Mouse (Mus musculus) heart, adult 10 weeks (tissue): Measurements from ENCODE around the gene Tmem41b. TPM values are rescaled to one million over a fixed set of nuclear protein-coding genes. Genes with fewer than 3 reads are reported as not detected.

ENCODE experiments used
- polyA plus RNA-seq: library from polyadenylated mRNA; stranded (reverse); fragments of 350-450 nt; fragmentation: Illumina TruSeq; extraction: RNeasy Lipid Tissue Mini Kit (QIAGEN cat#74804); gene quantifications from one replicate; pipeline ENCODE4 v1.2.3, GENCODE M21; 2014; ENCODE audit warnings: low read depth, low replicate concordance

Gene Tmem41b
- polyA plus RNA-seq, result 47.0 TPM

GRCm38 (mm10) chr7:109986775-109987174, at the start of gene Tmem41b:
Gene Tmem41b, minus strand, starts transcription at chr7:109986929.

GRCm38 (mm10) chr7:110018117-110018630, 31.4 kb upstream of the Tmem41b start, which contains the start of gene Ipo7:
Gene Ipo7, plus strand, starts transcription at chr7:110018274.

GRCm38 (mm10) chr7:109959716-109960612, 26.8 kb downstream of the Tmem41b start, which contains the start of gene Dennd5a:
Gene Dennd5a, minus strand, starts transcription at chr7:109960470.

Other genes with a start within 250 kb of the Tmem41b start
- gene Tmem9b, start 234.1 kb downstream of the Tmem41b start, polyA plus RNA-seq, result 46.0 TPM
- not detected for gene Nrip3, start 204.9 kb downstream of the Tmem41b start, polyA plus RNA-seq
- 20.2 TPM for gene Scube2, start 121.2 kb downstream of the Tmem41b start, polyA plus RNA-seq
- 89.7 TPM for gene Dennd5a, start 26.5 kb downstream of the Tmem41b start, polyA plus RNA-seq
- 76.8 TPM for gene Ipo7, start 31.3 kb upstream of the Tmem41b start, polyA plus RNA-seq
- 8.8 TPM for gene Zfp143, start 74.3 kb upstream of the Tmem41b start, polyA plus RNA-seq
- 5.7 TPM for gene Wee1, start 135.1 kb upstream of the Tmem41b start, polyA plus RNA-seq
- gene Swap70, start 234.8 kb upstream of the Tmem41b start, polyA plus RNA-seq, result 11.1 TPM